Mouse (Mus musculus): ENCODE data around the gene Hoxa6. TPM values are rescaled to one million over a fixed set of nuclear protein-coding genes. Genes with fewer than 3 reads are reported as not detected.

The Hoxa6 gene
- total RNA-seq, 2 experiments from 2014 or later, result 1.3 to 1.8 TPM

DNA sequence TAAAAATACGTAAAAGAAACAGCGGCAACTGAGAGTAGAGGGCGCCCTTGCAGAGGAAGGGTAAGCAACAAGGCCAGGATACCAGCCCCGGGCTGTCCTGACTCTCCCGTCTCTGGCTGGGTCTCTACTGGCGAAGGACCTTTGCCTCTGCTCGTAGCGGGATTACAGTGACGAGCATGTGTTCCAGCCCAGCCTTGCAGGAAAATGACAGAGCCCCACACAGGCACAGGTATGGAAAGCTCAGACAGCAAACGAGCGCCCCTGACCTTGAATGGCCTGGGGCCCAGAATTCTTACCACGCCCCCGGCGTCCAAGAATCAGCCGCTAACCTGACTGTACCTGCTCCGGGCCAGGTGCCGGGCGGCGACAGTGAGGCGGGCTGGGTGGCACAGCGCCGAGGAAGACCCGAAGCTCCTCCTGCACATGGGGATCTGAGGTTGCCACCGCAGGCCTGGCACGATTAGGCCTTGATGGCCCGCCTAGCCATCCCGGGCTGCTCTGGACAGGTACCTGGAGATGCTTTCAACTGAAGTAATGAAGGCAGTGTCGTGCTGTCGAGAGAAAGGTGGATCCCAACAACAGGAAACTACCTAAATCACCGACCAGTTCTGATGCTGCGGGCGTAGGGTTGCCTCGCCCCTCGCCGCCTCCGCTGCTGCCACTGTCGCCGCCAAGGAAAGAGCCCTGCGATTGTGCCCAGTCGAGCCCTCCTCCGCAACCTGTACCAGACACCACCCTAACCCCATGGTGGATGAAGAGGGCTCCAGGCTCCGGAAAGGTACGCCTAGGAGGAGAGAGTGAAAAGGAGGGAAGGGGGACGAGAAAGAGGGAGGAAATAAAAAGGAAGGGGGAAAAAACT is 21.3 kb upstream of the Hoxa6 start:
- DNase-seq, result peak in 1 of 2 experiments; percentile 70
- intact Hi-C loops (cut with DNase I), result loop anchor here (10.0 kb wide), 1 partner anchor 1425 kb away; no protein-coding TSS in a partner anchor

DNA sequence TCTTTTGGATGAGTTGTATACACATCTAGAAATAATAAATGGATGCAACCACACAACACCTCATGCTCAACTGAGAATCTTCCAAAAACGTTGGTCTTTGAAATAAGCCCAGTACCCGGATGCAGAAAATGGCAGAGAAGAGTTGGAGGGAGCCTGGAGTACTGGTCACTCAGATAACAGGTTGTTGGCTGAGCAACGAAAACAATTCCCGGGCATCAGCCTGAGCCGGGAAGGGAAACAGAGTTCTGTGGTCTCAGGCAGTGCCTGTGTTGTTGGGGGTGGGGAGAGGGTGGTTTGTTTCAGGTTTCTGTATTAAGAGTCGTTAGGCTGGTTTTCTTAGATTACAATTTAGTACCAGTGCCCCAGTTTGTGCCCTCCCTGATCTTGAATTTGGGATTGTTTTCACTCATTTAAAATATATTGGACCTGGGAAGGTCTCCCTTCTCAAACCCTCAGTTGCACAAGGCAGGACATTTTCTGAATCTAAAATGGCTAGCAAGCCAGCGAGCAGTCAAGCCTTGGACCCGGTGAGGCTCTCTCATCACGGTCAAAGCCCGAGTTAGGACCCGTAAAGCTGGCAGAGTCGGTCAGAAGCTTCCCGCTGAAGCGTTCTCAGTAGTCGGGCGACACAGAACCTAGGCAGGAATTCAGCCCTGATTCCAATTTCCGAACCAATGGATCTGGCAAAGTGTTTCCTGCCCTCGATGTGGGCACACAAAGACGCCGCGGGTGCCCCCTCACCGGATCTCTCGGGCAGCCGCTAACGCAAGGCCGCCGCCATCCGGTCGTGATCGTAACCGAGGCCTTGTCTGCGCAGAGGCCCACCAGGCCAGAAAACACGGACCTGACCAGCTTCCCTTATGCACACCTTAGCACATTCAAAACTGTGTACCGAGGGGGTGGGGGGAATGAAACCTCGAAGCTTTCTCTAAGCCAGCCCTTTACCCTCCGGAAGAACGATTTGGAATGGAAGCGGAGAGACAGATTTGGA is 20.2 kb upstream of the Hoxa6 start:
- DNase-seq, result peak in 1 of 2 experiments; percentile 74
- intact Hi-C loops (cut with DNase I), result loop anchor here (10.0 kb wide), 1 partner anchor 1424 kb away; no protein-coding TSS in a partner anchor

DNA sequence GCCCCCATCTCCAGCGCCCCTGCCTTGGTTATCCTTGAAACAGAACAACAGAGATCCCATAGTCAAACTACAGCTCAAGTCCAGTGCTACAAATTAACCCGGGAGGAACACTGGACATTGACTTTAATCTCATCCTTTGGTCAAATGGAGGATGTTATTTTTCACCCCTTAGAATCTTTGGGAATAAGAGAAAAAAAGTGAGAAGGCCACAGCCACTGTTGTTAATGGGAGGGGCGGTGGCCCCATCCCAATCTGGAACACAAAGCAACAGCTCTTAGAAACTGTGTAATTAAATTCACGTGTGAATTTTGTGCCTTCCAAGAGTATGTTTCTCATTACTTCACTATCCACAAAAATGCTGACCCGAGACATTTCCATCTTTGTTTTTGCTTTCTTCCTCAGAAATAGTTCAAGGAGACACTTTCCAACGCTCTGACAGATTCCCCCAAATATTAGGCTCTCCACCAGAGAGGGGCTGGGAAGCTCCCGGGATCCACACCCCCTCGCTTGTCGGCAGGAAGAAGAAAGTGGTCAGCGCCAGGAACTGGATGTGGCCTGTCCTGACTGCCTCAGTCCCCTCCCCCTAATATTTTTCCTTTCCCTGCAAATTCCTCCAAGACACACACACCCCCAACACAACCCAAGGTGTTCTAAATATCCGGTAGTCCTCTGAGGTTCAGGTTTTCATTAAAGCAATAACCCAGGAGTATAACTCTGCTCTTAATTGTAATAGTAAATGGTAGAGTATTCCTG is 19.1 kb upstream of the Hoxa6 start:
- no peak for DNase-seq
- intact Hi-C loops (cut with DNase I), result loop anchor here (1.0 to 10.0 kb wide), 2 partner anchors 1055 to 1423 kb away; no protein-coding TSS in a partner anchor

DNA sequence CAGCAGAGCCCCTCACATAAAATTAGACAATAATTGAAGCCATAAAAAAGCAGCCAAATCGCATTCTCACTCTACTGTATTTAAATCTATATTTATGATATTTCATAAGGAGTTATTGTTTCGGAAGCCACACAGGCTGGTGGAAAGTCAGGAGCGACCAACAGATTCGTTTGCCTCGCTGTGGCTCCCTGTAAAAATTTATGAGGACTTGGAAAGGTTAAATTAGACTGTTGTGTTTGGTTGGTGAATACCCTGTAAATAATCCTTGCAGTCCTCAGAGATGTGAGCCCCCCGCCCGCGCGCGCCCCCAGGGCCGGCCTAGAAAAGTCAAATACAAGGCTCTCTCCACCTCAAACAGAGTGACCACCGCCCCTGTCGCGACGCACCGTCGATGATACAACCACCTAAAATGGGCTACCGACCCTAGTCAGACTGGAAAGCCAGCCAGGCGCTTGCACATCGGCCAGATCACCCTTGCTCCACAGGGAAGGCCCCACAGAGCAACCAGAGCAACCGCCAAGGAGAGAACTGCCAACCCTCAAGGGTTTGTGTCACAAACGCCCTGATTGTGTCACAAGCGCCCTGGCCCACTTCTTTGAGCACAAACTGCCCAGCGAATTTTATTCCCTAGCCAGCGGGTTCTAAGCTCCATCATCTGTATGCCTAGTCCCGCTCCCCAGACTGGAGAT is 18.2 kb upstream of the Hoxa6 start:
- peak in 1 of 2 experiments; percentile 55 for DNase-seq
- intact Hi-C loops (cut with DNase I), result loop anchor here (1.0 to 10.0 kb wide), 2 partner anchors 1054 to 1422 kb away; no protein-coding TSS in a partner anchor

DNA sequence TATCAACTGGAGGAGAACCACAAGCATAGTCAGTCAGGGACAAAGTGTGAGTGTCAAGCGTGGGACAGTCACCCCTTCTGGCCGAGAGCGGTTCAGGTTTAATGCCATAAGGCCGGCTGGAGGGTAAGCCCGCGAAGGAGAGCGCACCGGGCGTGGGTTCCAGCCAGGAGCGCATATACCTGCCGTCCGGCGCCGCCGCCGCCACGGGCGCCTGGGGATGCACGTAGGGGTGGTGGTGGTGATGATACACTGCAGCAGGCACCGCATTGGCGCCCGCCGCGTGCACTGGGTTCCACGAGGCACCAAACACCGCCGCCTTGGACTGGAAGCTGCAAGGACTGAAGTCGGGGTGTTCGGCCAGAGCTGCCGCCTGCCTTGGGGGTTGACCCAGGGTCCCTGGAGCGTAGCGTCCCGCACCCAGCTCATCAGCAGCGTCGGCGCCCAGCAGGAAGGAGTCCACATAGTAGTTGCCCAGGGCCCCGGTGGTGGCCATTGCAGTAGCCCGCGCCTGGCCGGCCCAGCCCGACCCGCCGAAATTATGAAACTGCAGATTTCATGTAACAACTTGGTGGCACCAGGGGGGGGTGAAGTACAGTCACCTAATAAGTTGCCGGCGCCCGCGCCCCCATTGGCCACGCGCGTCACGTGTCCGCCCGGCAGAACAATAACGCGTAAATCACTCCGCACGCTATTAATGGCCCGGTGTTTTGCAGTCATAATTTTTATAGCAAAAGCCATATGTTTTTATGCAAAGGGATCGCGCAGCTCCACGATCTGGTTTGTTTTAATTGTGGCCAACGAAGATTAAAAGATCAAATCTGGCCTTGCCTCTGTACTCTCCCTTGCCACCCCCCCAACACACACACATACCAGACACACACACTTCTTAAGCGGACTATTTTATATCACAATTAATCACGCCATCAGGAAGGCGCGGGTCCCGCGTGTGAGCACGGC is 17.4 kb upstream of the Hoxa6 start:
- peak; percentile 78 to 80 for DNase-seq
- intact Hi-C loops (cut with DNase I), result loop anchor here (10.0 kb wide), 1 partner anchor 1421 kb away; no protein-coding TSS in a partner anchor

DNA sequence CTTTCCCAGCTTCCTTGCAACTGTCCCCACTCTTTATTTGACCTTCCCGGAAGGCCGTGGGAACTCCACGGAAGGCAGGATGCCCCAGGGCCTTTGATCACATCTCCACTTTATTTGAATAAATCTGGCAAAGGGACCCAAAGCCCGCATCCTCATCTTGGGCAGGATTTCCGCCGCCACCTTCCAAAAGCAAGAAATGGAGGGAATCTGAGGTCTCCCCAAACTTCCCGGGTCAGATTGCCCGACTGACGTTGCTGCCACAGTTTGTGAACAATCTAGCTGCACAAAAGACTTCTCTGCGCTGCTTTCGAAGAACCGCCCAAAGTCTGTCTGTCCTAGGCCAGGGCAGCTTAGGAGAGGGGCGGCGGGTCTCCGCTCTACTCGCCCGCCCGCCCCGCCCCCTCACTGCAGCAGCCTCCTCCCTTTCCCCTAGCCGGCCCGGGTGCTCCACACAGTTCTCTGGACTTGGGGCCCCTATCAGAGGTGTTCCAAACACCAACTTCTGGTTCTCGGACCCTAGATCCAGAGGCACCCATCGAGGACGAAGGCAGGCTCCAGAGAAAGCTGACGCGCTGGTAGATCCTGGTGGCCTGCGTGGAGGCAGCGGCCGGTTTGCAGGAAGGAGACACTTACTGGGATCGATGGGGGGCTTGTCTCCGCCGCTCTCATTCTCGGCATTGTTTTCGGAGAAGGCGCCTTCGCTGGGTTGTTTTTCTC is 16.5 kb upstream of the Hoxa6 start:
- peak; percentile 3 to 32 for DNase-seq
- intact Hi-C loops (cut with DNase I), result loop anchor here (5.0 to 10.0 kb wide), 3 partner anchors 353 to 1420 kb away; partner anchors contain the start of gene Hnrnpa2b1

DNA sequence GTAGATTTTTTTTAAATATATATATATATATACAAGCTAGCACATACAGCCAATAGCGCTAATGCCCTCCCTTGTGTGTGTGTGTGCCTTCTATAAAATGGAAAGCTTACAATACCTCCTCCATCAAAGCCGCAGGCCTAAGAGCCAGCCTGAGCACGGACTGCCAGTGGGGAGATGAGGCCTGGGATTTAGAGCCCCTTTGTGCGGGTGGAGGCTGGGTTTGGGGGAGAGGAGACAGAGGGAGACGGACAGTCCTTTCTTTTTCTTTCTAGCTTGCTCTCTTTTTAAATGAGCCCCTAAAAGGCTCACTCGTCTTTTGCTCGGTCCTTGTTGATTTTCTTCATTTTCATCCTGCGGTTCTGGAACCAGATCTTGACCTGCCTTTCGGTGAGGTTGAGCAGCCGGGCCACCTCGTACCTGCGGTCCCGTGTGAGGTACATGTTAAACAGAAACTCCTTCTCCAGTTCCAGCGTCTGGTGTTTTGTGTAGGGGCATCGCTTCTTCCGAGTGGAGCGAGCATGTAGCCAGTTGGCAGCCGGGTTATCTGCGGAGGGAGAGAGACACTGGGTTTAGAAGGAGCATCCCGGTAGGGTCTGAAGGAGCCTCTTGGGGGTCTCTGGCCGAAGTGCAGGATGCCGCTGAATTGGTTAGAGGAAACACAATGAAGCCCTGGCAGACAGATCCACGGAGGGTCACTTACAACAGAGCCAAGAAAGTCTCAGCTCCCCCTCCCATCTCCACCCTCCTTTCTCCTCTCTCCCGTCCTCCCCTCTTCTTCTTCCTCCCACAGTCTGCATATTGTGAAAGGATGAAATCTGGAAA is 15.6 kb upstream of the Hoxa6 start:
- intact Hi-C loops (cut with DNase I), result loop anchor here (2.0 to 10.0 kb wide), 4 partner anchors 352 to 1419 kb away; partner anchors contain the start of gene Hnrnpa2b1
- DNase-seq, result peak; percentile 3 to 23

DNA sequence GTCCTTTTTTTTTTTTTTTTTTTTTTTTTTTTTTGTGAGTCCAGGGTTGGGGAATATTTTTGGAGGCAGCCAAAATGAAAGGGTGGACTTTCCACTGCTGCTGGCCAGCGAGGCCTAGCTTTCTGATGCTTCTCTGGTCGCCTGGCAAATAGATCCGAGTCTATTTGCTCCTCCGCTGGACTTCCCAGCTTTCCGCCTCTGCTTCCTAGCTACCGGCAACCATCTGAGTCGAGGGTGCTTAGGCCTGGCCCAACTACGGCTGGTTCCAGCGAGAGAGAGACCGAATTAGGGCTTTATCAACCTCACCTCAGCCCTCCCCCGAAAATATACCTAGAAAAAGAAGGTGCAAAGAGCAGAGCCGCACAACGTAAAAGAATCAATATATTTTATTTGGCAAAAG is 14.2 kb upstream of the Hoxa6 start:
- DNase-seq, result peak in 1 of 2 experiments; percentile 10
- intact Hi-C loops (cut with DNase I), result loop anchor here (2.0 to 10.0 kb wide), 4 partner anchors 350 to 1418 kb away; partner anchors contain the start of gene Hnrnpa2b1

DNA sequence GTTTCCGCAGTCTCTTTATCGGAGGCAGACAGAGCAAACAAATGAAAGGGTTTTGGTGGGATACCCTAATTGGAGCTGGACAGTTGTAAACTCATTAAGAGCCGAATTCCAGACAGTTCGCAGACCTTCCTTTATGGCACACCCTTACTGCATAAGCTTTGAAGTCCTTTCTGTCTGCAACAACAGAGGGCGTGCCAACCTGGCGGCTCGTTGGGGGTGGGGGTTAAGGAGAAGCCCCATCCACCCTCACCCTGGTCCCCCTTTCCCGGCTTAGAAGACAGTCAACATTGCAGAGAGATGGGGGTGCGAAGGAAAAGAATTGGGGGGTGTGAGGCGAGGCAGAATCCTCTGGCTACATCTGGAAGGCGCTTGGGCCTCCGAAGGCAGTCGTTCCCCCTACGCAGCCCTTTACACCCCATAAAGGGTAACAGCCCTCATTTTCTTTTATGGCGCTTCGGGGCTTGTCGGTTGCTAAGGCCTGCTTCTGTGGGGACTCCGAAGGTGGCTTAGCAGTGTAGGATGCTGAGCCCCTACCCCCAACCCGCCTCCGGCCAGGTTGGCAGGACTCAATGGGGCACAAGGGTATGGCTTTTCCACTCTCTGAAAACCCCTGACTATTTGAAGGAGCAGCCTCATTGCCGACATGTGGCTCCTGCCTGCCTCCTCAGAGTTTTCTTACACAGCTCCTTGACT is 13.6 kb upstream of the Hoxa6 start:
- DNase-seq, result peak in 1 of 2 experiments; percentile 33
- intact Hi-C loops (cut with DNase I), result loop anchor here (2.0 to 10.0 kb wide), 4 partner anchors 350 to 1417 kb away; partner anchors contain the start of gene Hnrnpa2b1

DNA sequence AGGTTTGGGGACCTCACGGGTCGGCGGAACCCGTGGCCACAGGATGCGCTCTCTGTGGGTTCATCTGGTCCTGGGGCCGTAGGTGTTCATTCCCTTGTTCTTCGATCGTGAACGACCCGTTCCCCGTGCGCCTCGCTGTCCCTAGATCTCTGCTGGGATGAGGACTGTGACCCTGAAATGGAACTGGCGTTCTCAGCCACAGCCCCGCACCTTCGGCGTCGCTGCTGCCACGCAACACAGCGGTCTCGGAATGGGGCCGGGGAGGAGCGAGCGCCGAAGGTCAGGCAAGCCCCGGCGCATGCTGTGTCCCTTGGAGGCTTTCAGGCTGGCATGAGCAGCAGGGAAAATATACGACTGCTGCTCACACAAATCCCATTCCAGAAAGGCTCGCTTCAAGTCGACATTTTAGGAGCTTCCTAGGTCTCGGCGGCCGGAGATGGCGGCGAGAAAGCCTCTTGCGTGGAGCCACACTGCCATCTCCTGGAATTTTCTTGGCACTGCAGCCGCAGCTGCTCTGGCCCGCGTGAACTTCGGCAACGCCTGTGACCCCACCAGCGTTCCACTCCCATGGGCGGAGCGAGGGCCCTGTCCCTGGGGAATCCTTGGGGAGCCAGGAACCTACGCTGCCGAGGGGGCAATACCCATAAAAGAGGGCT is 12.9 kb upstream of the Hoxa6 start, which contains the start of gene Hoxa7:
Hoxa7 (minus strand) TSS at position 518 of the 656 bp plus-strand sequence.
- DNase-seq, result peak; percentile 86 to 92
- intact Hi-C loops (cut with DNase I), result loop anchor here (5.0 to 10.0 kb wide), 3 partner anchors 349 to 1417 kb away; partner anchors contain the start of gene Hnrnpa2b1

DNA sequence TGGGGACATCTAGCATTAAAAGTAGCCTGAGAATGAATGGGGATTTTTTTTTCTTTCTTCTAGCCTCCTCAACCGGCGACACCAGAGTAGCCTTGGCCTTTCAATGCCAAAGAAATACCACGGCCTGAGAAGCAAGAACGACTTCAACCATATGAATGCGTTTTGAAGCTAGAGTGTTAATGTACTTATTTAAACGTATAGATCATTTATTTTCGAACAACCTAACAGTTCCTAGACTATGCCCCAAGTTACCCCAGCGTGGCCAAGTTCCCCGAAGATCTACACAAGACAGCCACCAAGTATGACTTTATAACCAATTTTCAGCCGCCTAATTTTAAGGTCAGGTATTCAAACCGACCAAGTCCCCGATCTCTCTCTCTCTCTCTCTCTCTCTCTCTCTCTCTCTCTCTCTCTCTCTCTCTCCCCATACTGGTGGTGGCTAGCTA is 12.4 kb upstream of the Hoxa6 start:
- DNase-seq, result no peak
- intact Hi-C loops (cut with DNase I), result loop anchor here (5.0 to 10.0 kb wide), 3 partner anchors 349 to 1416 kb away; partner anchors contain the start of gene Hnrnpa2b1

DNA sequence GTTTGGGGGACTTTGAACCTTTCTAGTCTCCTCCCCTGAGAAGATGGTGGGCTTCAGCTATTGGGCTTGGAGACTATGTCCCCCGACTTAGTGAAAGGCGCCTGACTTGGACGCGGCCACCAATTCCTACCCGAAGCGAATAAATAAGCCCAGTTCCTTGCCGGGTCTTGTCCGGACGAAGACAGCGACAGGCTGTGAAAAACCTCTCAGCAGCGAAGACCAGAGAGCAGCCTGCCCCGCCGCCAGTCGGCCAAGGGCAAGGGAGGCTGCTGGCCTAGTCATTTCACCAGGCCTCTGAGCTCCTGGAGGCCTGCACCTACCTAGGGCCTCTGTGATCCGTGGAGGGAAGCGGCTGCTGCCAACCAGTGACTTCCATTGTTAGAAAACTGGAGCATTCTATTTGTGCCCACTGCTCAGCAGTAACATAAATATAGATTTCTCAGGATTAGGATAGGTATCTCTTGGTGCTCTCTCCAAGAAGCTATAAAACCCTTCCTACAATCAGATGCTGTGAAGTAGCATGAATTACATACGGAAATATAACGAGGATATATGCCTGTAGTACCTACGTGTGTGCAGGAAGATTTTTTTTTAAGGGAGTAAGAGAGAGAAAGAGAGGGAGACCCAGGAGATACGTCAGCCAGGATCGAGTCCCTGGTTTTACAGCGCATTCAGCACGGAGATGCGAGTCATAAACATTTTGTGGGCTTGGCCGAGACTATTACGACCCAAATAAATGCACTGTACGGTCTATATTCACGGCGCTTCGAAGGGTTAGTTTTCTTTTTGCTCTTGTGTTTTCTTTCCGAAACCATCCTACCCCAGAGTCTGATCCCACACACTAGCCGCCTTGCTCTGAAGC is 11.7 kb upstream of the Hoxa6 start:
- DNase-seq, result no peak
- intact Hi-C loops (cut with DNase I), result loop anchor here (5.0 to 10.0 kb wide), 3 partner anchors 348 to 1415 kb away; partner anchors contain the start of gene Hnrnpa2b1

DNA sequence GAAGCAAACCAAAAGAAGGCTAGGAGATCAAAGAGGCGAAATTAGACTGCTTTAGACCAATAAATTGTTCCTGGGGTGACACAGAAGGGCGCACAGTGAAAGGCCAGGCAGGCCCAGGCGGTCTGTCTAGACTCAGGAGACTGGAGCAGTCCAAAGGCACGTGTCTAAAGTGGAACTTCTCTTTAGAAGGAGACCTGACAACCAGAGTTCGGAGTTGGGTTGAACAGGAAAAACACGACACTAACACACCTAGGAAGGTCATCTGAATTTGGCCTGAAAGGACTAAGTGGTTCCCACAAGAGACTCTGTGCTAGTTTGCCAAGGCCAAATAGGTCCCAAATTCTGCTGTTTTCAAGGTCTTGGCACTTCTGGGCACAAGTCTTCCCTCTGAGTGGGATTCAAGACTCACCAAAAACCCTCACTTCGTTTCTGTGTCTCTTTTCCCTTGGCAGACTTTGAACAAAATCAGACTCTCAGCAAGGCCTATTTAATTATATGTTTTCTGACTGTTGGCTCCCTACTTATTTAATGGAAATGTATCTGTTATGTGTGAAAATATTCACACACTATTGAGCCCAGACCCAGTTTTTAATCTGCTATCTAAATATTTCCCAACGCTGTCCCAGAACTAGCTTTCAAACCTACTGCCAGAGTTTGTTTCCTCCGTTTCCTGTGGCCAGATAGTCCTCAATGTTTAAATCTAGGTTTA is 10.9 kb upstream of the Hoxa6 start:
- DNase-seq, result no peak
- intact Hi-C loops (cut with DNase I), result loop anchor here (10.0 kb wide), 1 partner anchor 835 kb away; no protein-coding TSS in a partner anchor

Data from gastrocnemius, postnatal 36 days (tissue).